Mouse (Mus musculus): ENCODE measurements around the gene Cgn.

DNA sequence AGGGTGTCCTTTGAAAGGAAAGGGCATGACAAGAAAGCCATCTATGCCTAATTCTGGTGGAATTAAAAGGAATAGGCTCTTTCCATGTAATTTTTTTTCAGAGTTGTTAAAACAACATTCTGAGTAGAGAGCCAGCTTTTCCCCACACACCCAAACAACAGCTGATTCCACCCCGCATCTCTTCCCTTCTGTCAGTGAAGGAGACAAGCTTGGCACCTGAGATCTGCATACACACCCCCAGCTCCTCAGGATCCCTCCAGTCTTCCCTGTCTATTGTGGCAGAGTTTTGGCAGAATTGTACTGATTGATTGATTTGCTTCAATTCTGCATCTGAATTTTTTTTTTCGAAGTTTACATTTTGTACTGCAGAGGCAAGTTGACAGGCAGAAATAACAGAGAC is 6.0 kb upstream of the Cgn start:
- no peak for TF ChIP-seq CTCF (conservative IDR thresholded peaks at IDR 0.05; ENCODE audit: insufficient read depth, insufficient read length, low read depth, low read length)
- TF ChIP-seq POLR2A (IDR thresholded peaks at IDR 0.05; ENCODE audit: low read depth, low read length) = no peak

Measured in kidney, adult 2 months (tissue).